Mouse (Mus musculus) hindbrain, embryonic 15.5 days (tissue): Measurements from ENCODE around the gene Surf2. TPM values are rescaled to one million over a fixed set of nuclear protein-coding genes. Genes with fewer than 3 reads are reported as not detected.

Experiments
- polyA plus RNA-seq: library from polyadenylated mRNA; unstranded; fragments of >200 nt; fragmentation: Nextera tagmentation; extraction: Ambion mirVana; gene quantifications from 2 replicates; pipeline ENCODE4 v1.2.1, GENCODE M21; 2015

The Surf2 gene
- polyA plus RNA-seq, 1 experiment from 2014 or later, result 56.9 TPM

Other genes with a start within 250 kb of the Surf2 start
- not detected in 2 replicates for gene Lcn4, start 245.1 kb upstream of the Surf2 start, polyA plus RNA-seq
- gene Abo, start 51.4 kb upstream of the Surf2 start, polyA plus RNA-seq, result 0.08 TPM in 1 of 2 replicates, not detected in the other
- 28.9 and 31.2 TPM in 2 replicates for gene Surf6, start 13.5 kb upstream of the Surf2 start, polyA plus RNA-seq
- 126 TPM in 2 replicates for gene Med22, start 5.7 kb upstream of the Surf2 start, polyA plus RNA-seq
- 390 and 399 TPM in 2 replicates for gene Rpl7a, start 5.6 kb upstream of the Surf2 start, polyA plus RNA-seq
- gene Surf1, start 163 bp downstream of the Surf2 start, polyA plus RNA-seq, result 84.8 and 87.1 TPM in 2 replicates
- gene Surf4, start 17.6 kb downstream of the Surf2 start, polyA plus RNA-seq, result 111 and 114 TPM in 2 replicates
- 0.12 TPM in 1 of 2 replicates, not detected in the other for gene Stkld1, start 17.7 kb downstream of the Surf2 start, polyA plus RNA-seq
- gene Rexo4, start 48.0 kb downstream of the Surf2 start, polyA plus RNA-seq, result 37.9 and 39.3 TPM in 2 replicates
- not detected in 2 replicates for gene Adamts13, start 57.0 kb downstream of the Surf2 start, polyA plus RNA-seq
- gene Cacfd1, start 93.6 kb downstream of the Surf2 start, polyA plus RNA-seq, result 103 and 105 TPM in 2 replicates
- 13.8 and 14.1 TPM in 2 replicates for gene Slc2a6, start 111.6 kb downstream of the Surf2 start, polyA plus RNA-seq
- 0.22 and 0.35 TPM in 2 replicates for gene Mymk, start 155.8 kb downstream of the Surf2 start, polyA plus RNA-seq
- gene Adamtsl2, start 163.0 kb downstream of the Surf2 start, polyA plus RNA-seq, result 8.0 and 10.4 TPM in 2 replicates
- 7.7 and 9.6 TPM in 2 replicates for gene Fam163b, start 226.1 kb downstream of the Surf2 start, polyA plus RNA-seq
- gene Dbh, start 248.9 kb downstream of the Surf2 start, polyA plus RNA-seq, result 5.3 and 7.7 TPM in 2 replicates